Mouse (Mus musculus) adrenal gland, postnatal 25 days (tissue): Measurements from ENCODE around the gene Fcgrt. TPM values are rescaled to one million over a fixed set of nuclear protein-coding genes. Genes with fewer than 3 reads are reported as not detected.
A peak's percentile ranks its signal among the peaks of the same experiment; 100 is the strongest.
"Not testable (repeated sequence)": the region's sequence is repeated elsewhere in the genome, so short reads cannot be mapped to it uniquely, and the experiment has no call there.

Experiments
- DNase-seq: peaks from one replicate; pipeline ENCODE4 v3.0.0; 2021; ENCODE audit warnings: mixed read lengths
- long read RNA-seq: library from polyadenylated mRNA; stranded (forward); transcript quantifications from one replicate; pipeline ENCODE4 v2.0.0, GENCODE M21; 2021
- total RNA-seq: library from RNA; stranded (reverse); gene quantifications from 2 replicates; pipeline ENCODE4 v1.2.3, GENCODE M21; 2021

Fcgrt gene
- total RNA-seq = 88.4 and 96.1 TPM in 2 replicates
- long read RNA-seq, transcript Fcgrt-201 (7 exons, 1,770 nt) = major isoform, 183 of 236 reads
- long read RNA-seq, transcript Fcgrt-203 (7 exons, 1,602 nt) = minor isoform, 26 of 236 reads
- long read RNA-seq, partial matches to known transcripts = 16 of 236 reads
- long read RNA-seq, other reads (novel, unspliced or antisense) = 8 of 236 reads

GRCm38 (mm10) chr7:45103652-45104180 is at the start of gene Fcgrt:
Gene Fcgrt (minus strand): TSS chr7:45103851.
- peak; percentile 85 for DNase-seq

- DNase-seq = not testable (repeated sequence)
Measured at GRCm38 (mm10) chr7:45153052-45153451, 49.4 kb upstream of the Fcgrt start.

GRCm38 (mm10) chr7:45151303-45151702 is 47.7 kb upstream of the Fcgrt start:
- no peak for DNase-seq

GRCm38 (mm10) chr7:45150321-45150720 is 46.7 kb upstream of the Fcgrt start:
- DNase-seq = no peak

GRCm38 (mm10) chr7:45149545-45149944 is 45.9 kb upstream of the Fcgrt start:
- DNase-seq = no peak

DNA sequence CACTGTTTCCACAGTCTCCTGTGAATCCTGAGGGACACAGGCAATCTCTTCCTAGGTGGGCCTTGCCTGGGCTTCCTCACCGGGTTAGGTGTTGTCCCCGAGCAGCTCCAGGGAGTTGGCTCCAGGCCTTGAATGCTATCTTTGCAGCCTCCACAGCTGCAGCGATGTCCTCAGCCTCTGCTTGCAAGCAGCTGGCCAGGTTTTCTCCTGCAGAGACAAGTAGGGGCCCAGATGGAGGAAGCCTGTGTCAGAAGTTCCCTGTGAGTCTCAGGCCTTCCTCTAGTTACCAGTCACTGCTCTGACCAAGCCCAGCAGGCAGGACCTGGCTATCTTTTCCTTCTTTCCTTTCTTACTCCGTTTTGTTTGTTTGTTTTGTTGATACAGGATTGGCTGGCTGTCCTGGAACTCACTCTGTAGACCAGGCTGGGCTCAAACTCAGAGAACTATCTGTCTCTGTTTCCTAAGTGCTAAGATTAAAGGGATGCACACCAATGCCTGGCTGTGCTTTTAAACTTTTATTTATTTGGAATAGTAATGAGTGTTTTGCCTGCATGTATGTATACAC is 45.0 kb upstream of the Fcgrt start:
- no peak for DNase-seq

- no peak for DNase-seq
Measured at GRCm38 (mm10) chr7:45147899-45148298, 44.2 kb upstream of the Fcgrt start.

DNA sequence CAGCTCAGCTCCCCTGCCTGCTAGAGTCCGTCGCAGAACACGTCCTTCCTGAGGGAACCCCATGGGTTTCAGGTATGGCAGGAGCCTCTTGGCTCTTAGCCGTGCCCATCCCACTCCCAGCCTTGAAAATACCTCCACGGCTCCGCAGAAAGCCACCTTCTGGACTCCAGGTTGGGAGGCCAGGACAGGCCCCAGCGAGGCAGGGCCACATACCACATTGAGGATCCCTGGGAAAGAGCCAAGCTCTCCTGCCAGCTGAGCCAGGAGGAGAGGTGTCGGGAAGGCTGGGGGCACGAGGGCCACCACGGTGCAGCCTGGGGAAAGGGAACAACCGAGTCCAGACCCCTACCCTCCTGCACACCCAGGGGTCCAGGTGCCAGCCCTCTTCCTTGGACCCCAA is 43.6 kb upstream of the Fcgrt start:
- DNase-seq = no peak

- DNase-seq = no peak
Measured at GRCm38 (mm10) chr7:45145460-45145859, 41.8 kb upstream of the Fcgrt start.

GRCm38 (mm10) chr7:45144368-45145174 is 40.9 kb upstream of the Fcgrt start:
- DNase-seq = no peak

DNA sequence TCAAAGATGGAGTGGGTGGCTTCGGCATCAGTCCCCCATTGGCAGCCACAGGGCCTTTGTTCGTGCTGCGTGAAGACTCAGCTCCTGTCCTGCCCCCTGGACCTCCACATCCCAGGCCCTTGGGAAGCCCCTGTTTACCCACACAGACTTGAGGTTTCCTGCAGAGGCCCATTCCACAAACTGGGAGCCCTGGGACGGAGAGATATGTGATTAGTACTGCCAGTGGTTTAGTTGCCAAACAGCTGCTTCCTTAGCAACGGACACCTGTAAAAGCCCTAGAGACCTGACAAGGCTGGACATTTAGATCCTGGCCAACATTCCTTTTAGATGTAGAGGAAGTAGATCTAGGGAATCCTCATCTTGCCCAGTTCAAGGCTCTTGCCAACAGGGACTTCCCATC is 38.3 kb upstream of the Fcgrt start:
- no peak for DNase-seq

GRCm38 (mm10) chr7:45141319-45141718 is 37.7 kb upstream of the Fcgrt start:
- no peak for DNase-seq

DNA sequence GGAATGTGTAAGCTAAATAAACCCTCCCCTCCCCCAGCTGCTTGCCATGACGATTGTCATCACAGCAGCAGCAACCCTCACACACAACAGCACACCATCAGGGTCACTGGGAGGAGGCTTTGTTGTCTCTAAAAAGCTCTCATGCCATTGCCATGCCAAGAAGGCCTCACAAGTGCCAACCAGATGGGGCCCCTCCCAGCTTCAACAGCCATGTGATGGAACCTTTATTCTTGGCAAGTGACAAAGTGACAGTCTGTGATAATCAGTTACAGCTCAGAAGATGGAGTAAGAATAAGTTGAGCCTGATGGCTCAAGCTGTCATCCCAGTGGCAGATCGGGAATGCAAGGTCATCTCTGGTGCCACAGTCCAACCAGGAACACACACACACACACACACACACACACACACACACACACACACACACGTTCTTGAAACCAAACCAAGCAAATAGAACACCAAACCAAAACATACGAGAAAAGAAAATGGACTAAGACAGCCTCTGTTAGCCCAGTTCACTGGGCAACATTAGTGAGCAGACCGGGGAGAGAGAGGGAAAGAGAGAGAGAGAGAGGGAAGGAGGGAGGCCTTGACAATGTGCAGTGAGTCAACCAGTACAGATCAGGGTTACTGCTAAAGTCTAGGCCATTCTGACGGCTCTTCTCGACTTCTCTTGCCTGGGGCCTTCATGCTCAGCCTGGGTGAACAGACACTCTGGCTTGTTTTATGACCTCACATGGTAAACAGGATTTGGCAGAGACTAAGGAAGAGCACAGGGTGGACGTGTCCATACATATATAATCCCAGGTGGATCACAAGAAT is 36.5 kb upstream of the Fcgrt start:
- peak; percentile 47 for DNase-seq

- DNase-seq = no peak
Measured at GRCm38 (mm10) chr7:45138403-45138802, 34.8 kb upstream of the Fcgrt start.

- DNase-seq = no peak
Measured at GRCm38 (mm10) chr7:45137171-45138006, 33.7 kb upstream of the Fcgrt start.

DNA sequence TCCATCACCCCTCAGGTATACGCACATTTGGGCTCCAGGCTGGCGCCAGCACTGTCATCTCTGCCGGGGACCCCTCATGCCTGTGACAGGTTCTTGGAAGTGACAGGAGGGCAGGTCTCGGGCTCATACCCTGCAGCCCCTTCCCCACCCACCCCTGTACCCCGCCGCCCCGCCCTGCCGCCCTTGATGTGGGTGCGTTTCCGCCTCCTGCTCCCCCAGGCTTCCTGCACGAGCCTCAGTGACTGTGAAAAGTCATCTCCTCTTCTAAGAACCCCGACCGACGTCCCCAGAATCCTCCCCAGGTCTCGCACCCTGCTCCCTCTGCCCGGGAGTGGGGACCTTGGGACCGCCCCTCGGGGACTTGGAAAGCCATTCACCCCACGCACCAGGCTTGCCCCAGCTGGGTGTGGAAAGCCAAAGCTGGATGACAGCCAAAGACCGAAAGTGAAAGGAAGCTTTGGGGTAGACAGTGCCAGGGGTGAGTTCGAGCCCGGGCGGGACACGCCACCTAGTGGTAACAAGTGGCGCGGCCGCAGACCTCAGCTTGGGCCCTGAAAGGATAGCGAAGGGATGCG is 32.4 kb upstream of the Fcgrt start, which contains the start of the genes Gm45713 and Flt3l:
Gm45713 (minus strand) TSS at position 239 of the 575 bp plus-strand sequence.
Flt3l (minus strand) TSS at position 440 of the 575 bp plus-strand sequence.
- DNase-seq = peak; percentile 92

GRCm38 (mm10) chr7:45135370-45135769 is 31.7 kb upstream of the Fcgrt start:
- no peak for DNase-seq

DNA sequence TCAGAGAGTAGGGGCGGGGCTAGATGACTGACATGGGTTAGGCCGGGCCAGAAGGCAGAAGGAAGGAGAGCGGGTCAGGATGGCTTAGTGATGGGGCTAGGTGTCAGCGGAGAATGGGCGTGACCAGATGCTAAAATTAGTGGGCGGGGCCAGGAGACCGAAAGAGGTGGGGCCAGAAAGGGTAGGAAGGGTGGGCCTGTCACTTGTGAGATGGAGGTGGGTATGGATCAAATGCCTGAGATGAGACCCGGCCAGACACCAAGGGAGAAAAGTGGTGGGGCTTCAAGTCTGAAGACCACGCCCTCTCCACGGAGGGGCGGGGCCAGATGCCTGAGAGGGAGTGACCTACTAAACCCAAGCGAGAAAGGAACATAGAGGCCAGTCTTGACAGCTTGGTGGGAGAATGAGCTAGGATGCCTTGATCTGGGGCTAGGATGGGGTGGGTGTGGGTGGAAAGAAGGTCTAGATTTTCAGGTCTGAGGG is 30.9 kb upstream of the Fcgrt start:
- no peak for DNase-seq

DNA sequence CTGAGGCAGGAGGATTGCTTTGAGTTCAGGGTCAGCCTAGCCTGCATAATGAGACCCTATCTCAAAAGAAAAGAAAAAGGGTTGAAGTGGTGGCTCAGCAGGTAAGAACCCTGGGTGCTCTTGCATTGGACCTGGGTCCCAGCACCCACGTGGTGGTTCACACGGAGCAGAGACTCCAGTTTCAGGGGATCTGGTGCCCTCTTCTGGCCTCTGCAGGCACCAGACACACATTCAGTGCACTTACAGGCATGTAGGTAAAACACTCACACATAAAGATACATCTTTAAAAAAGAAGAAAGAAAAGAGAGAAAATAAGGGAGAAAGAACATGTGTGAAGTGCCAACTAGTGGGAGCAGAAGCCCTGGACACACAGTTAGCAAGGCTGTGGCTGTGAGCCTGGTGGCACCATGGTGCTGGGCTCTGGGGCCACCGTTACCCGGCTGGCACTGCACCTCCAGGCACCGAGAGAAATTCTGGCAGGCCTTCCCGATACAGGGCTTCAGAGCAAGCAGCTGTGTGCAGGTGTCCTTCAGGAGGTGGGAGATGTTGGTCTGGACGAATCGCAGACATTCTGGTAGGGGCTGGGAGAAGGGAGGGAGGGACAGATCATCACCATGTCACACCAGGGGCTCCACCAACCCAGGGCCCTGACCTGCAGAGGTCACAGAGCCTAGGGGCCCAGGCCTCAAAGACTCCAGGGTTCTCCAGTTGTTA is 30.0 kb upstream of the Fcgrt start:
- no peak for DNase-seq

DNA sequence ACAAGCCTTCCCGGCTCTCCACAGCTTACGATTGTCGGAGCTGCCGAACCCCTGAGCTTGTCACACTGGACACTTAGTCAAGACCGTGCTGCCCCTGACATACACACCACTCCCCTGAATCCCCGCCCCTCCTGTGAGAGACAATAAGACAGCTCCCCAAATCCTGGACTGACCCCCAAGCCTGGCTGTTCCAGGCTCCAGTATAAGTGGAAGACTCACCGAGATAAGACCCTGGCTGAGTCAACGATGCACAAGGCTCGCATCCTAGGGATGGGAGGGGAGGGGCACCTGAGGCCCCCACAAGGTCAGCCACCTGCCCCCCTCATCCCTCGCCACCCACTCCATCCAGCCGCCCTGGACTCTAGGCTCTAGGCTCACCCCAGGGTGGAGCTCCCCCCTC is 28.2 kb upstream of the Fcgrt start:
- no peak for DNase-seq
